Mouse (Mus musculus): ENCODE results near the gene Cda. TPM values are rescaled to one million over a fixed set of nuclear protein-coding genes. Genes with fewer than 3 reads are reported as not detected.

The Cda gene
- polyA plus RNA-seq, 1 experiment from 2014 or later: 14.1 TPM

DNA sequence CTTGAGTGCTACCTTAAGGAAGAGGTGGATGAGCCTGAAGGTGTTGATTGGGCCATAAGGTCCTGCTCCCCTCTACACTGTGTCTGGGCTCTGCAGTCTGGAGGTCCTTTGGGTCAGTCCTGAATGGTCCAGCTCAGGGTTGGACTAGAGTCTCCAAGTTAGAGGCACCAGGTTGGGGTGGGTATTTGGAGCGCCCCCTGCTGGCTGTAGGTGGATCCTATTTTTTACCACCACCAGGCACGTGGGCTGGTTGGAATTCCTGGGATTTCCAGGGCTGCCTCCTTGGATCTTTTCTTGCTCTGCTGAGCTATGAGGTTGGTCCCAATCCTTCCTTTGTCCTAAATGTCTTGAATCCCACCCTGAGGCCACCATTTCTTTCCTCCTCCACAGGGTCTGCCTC, 37.0 kb upstream of the Cda start:
- 3% methylated on average over 2 of the region's 2 CpGs for WGBS
- ATAC-seq (ENCODE audit: insufficient number of reproducible peaks, insufficient read depth, low FRiP score, low read depth): no peak
- H3K4me1 ChIP-seq (ENCODE audit: control insufficient read depth in 2 of 2, insufficient read depth in 2 of 2, low read length in 2 of 2): no peaks in the 10 kb centered on the region
- H3K27ac ChIP-seq (replicated peaks in 1 of 2; ENCODE audit: control insufficient read depth in 1 of 2, insufficient read depth in 1 of 2, low read depth in 2 of 2, low read length in 2 of 2): no peak overlapping the region
- no peak overlapping the region for H3K4me3 ChIP-seq (ENCODE audit: control insufficient read depth in 1 of 2, insufficient read depth in 1 of 2, low read depth in 1 of 2, low read length in 2 of 2)
- no peak overlapping the region for H3K4me2 ChIP-seq (ENCODE audit: low read length)
- 0 out of 2 replicates have a peak, but pooled peaks cover 1% of the 10 kb centered on the region for H3K27me3 ChIP-seq (ENCODE audit: control insufficient read depth, insufficient read depth, low read length)
- H3K9me3 ChIP-seq (ENCODE audit: control insufficient read depth, low read length): no peaks in the 10 kb centered on the region
- no peaks in the 10 kb centered on the region for H3K36me3 ChIP-seq (ENCODE audit: control insufficient read depth, insufficient read depth, low read length)
- no peak overlapping the region for H3K9ac ChIP-seq (ENCODE audit: low read length)

- Histone ChIP-seq H3K4me2 (ENCODE audit: low read length) (peak overlapping the region; percentile 73), H3K4me3 (ENCODE audit: control insufficient read depth in 1 of 2, insufficient read depth in 1 of 2, low read depth in 1 of 2, low read length in 2 of 2) (peak overlapping the region; percentile 11 to 41; a peak in 3 of 4 replicates), H3K9ac (ENCODE audit: low read length) (no peak overlapping the region; the same call in 1 of the 2 replicates), H3K36me3 (ENCODE audit: control insufficient read depth, insufficient read depth, low read length) (no peaks in the 10 kb centered on the region), H3K4me1 (ENCODE audit: control insufficient read depth in 2 of 2, insufficient read depth in 2 of 2, low read length in 2 of 2) (peaks cover 0 to 23% of the 10 kb centered on the region in 2 experiments; a peak in 3 of 4 replicates), H3K27me3 (ENCODE audit: control insufficient read depth, insufficient read depth, low read length) (peaks cover 75% of the 10 kb centered on the region), H3K27ac (replicated peaks in 1 of 2; ENCODE audit: control insufficient read depth in 1 of 2, insufficient read depth in 1 of 2, low read depth in 2 of 2, low read length in 2 of 2) (no peak overlapping the region), H3K9me3 (ENCODE audit: control insufficient read depth, low read length) (no peaks in the 10 kb centered on the region)
- ATAC-seq (ENCODE audit: insufficient number of reproducible peaks, insufficient read depth, low FRiP score, low read depth): no peak
- 7% methylated on average over 8 of the region's 8 CpGs for WGBS
These were observed 28.9 kb upstream of the Cda start for GRCm38 (mm10) chr4:138396711-138397110.

- peaks cover 77% of the 10 kb centered on the region for H3K27me3 ChIP-seq (ENCODE audit: control insufficient read depth, insufficient read depth, low read length)
- H3K27ac ChIP-seq (replicated peaks in 1 of 2; ENCODE audit: control insufficient read depth in 1 of 2, insufficient read depth in 1 of 2, low read depth in 2 of 2, low read length in 2 of 2): no peak within 1 kb of the TSS
- peak within 1 kb of the TSS; percentile 73 for H3K4me2 ChIP-seq (ENCODE audit: low read length)
- H3K4me1 ChIP-seq (ENCODE audit: control insufficient read depth in 2 of 2, insufficient read depth in 2 of 2, low read length in 2 of 2): peaks cover 0 to 23% of the 10 kb centered on the region in 2 experiments; a peak in 3 of 4 replicates
- peak within 1 kb of the TSS; percentile 26 to 41 for H3K4me3 ChIP-seq (ENCODE audit: control insufficient read depth in 1 of 2, insufficient read depth in 1 of 2, low read depth in 1 of 2, low read length in 2 of 2)
- H3K9me3 ChIP-seq (ENCODE audit: control insufficient read depth, low read length): no peaks in the 10 kb centered on the region
- H3K9ac ChIP-seq (ENCODE audit: low read length): no peak within 1 kb of the TSS; the same call in none of the 2 replicates
- under 1% methylated on average over 44 of the region's 46 CpGs for WGBS
- ATAC-seq (ENCODE audit: insufficient number of reproducible peaks, insufficient read depth, low FRiP score, low read depth): no peak
- no peaks in the 10 kb centered on the region for H3K36me3 ChIP-seq (ENCODE audit: control insufficient read depth, insufficient read depth, low read length)
These were observed 28.3 kb upstream of the Cda start, which contains the start of gene Fam43b for GRCm38 (mm10) chr4:138395971-138396645. TSS of gene Fam43b (minus strand) at chr4:138396528.

- H3K27me3 ChIP-seq (ENCODE audit: control insufficient read depth, insufficient read depth, low read length): peaks cover 81% of the 10 kb centered on the region
- H3K9ac ChIP-seq (ENCODE audit: low read length): no peak overlapping the region; the same call in 1 of the 2 replicates
- H3K4me2 ChIP-seq (ENCODE audit: low read length): peak overlapping the region; percentile 73
- H3K4me3 ChIP-seq (ENCODE audit: control insufficient read depth in 1 of 2, insufficient read depth in 1 of 2, low read depth in 1 of 2, low read length in 2 of 2): peak overlapping the region; percentile 26 to 41
- no peaks in the 10 kb centered on the region for H3K9me3 ChIP-seq (ENCODE audit: control insufficient read depth, low read length)
- under 1% methylated on average over 94 of the region's 103 CpGs for WGBS
- H3K36me3 ChIP-seq (ENCODE audit: control insufficient read depth, insufficient read depth, low read length): no peaks in the 10 kb centered on the region
- no peak overlapping the region for H3K27ac ChIP-seq (replicated peaks in 1 of 2; ENCODE audit: control insufficient read depth in 1 of 2, insufficient read depth in 1 of 2, low read depth in 2 of 2, low read length in 2 of 2)
- H3K4me1 ChIP-seq (ENCODE audit: control insufficient read depth in 2 of 2, insufficient read depth in 2 of 2, low read length in 2 of 2): peaks cover 0 to 23% of the 10 kb centered on the region in 2 experiments; a peak in 3 of 4 replicates
- ATAC-seq (ENCODE audit: insufficient number of reproducible peaks, insufficient read depth, low FRiP score, low read depth): no peak
These were observed 27.5 kb upstream of the Cda start for GRCm38 (mm10) chr4:138395087-138395970.

- Histone ChIP-seq H3K27me3 (ENCODE audit: control insufficient read depth, insufficient read depth, low read length) (peaks cover 75% of the 10 kb centered on the region), H3K36me3 (ENCODE audit: control insufficient read depth, insufficient read depth, low read length) (no peaks in the 10 kb centered on the region), H3K4me2 (ENCODE audit: low read length) (no peak overlapping the region), H3K9ac (ENCODE audit: low read length) (no peak overlapping the region), H3K4me1 (ENCODE audit: control insufficient read depth in 2 of 2, insufficient read depth in 2 of 2, low read length in 2 of 2) (peaks cover 0 to 23% of the 10 kb centered on the region in 2 experiments; a peak in 3 of 4 replicates), H3K27ac (replicated peaks in 1 of 2; ENCODE audit: control insufficient read depth in 1 of 2, insufficient read depth in 1 of 2, low read depth in 2 of 2, low read length in 2 of 2) (no peak overlapping the region), H3K9me3 (ENCODE audit: control insufficient read depth, low read length) (no peaks in the 10 kb centered on the region), H3K4me3 (ENCODE audit: control insufficient read depth in 1 of 2, insufficient read depth in 1 of 2, low read depth in 1 of 2, low read length in 2 of 2) (no peak overlapping the region)
- ATAC-seq (ENCODE audit: insufficient number of reproducible peaks, insufficient read depth, low FRiP score, low read depth): no peak
- 55% methylated on average over 7 of the region's 7 CpGs for WGBS
These were observed 25.9 kb upstream of the Cda start for GRCm38 (mm10) chr4:138393703-138394102.

- Histone ChIP-seq H3K36me3 (ENCODE audit: control insufficient read depth, insufficient read depth, low read length) (no peaks in the 10 kb centered on the region), H3K4me3 (ENCODE audit: control insufficient read depth in 1 of 2, insufficient read depth in 1 of 2, low read depth in 1 of 2, low read length in 2 of 2) (no peak overlapping the region), H3K9ac (ENCODE audit: low read length) (no peak overlapping the region), H3K27me3 (ENCODE audit: control insufficient read depth, insufficient read depth, low read length) (peaks cover 4% of the 10 kb centered on the region; the same call in 1 of the 2 replicates), H3K27ac (replicated peaks in 1 of 2; ENCODE audit: control insufficient read depth in 1 of 2, insufficient read depth in 1 of 2, low read depth in 2 of 2, low read length in 2 of 2) (no peak overlapping the region), H3K9me3 (ENCODE audit: control insufficient read depth, low read length) (no peaks in the 10 kb centered on the region), H3K4me2 (ENCODE audit: low read length) (no peak overlapping the region), H3K4me1 (ENCODE audit: control insufficient read depth in 2 of 2, insufficient read depth in 2 of 2, low read length in 2 of 2) (no peaks in the 10 kb centered on the region)
- no peak for ATAC-seq (ENCODE audit: insufficient number of reproducible peaks, insufficient read depth, low FRiP score, low read depth)
- 45% methylated on average over 4 of the region's 4 CpGs for WGBS
These were observed 16.0 kb upstream of the Cda start for GRCm38 (mm10) chr4:138383789-138384188.

DNA sequence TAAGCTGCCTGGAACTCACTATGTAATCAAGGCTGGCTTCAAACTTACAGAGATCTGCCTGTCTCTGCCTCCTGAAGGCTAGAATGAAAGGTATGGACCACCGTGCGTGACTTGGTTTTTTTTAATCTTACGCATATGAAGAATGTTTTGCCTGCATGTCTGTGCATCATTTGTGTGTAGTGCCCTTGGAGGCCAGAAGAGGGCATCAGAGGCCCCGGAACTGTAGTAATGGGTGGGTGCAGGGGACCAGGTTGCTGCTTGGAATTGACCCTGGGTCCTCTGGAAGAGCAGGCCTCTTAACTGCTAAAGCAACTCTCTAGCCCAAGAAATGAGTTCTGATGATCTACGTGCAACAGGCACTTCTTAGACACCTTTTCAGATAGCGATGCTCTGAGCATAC, 14.7 kb upstream of the Cda start:
- Histone ChIP-seq H3K9ac (ENCODE audit: low read length) (no peak overlapping the region), H3K27ac (replicated peaks in 1 of 2; ENCODE audit: control insufficient read depth in 1 of 2, insufficient read depth in 1 of 2, low read depth in 2 of 2, low read length in 2 of 2) (no peak overlapping the region), H3K4me3 (ENCODE audit: control insufficient read depth in 1 of 2, insufficient read depth in 1 of 2, low read depth in 1 of 2, low read length in 2 of 2) (no peak overlapping the region), H3K4me1 (ENCODE audit: control insufficient read depth in 2 of 2, insufficient read depth in 2 of 2, low read length in 2 of 2) (no peaks in the 10 kb centered on the region), H3K9me3 (ENCODE audit: control insufficient read depth, low read length) (no peaks in the 10 kb centered on the region), H3K4me2 (ENCODE audit: low read length) (no peak overlapping the region), H3K27me3 (ENCODE audit: control insufficient read depth, insufficient read depth, low read length) (peaks cover 4% of the 10 kb centered on the region; the same call in 1 of the 2 replicates), H3K36me3 (ENCODE audit: control insufficient read depth, insufficient read depth, low read length) (no peaks in the 10 kb centered on the region)
- 67% methylated on average over 6 of the region's 6 CpGs for WGBS
- no peak for ATAC-seq (ENCODE audit: insufficient number of reproducible peaks, insufficient read depth, low FRiP score, low read depth)
